Mouse (Mus musculus) kidney, postnatal 0 days (tissue): ENCODE measurements around the gene Spata3. TPM values are rescaled to one million over a fixed set of nuclear protein-coding genes. Genes with fewer than 3 reads are reported as not detected.

Source experiments
- ATAC-seq: fragments of 200-750 bp; cut with Nextera tagmentation; replicated peaks from 2 replicates; pipeline ENCODE4 v1.8.0; 2017; ENCODE audit warnings: low read depth, moderate number of reproducible peaks, moderate TSS enrichment, moderate library complexity; ENCODE audit not compliant: low FRiP score
- DNase-seq: peaks from one replicate; pipeline ENCODE4 v3.0.0-alpha.2; 2016; ENCODE audit warnings: low spot score
- H3K27ac ChIP-seq: fragments of 300-500 bp; sonication (generic); 2 replicates; pipeline ENCODE4 v1.5.1; 2014; ENCODE audit warnings: mild to moderate bottlenecking
- H3K27me3 ChIP-seq: fragments of 300-500 bp; sonication (generic); 2 replicates; pipeline ENCODE4 v1.6.1; 2014; ENCODE audit warnings: low read length, mixed read lengths; ENCODE audit not compliant: insufficient read depth
- H3K36me3 ChIP-seq: fragments of 300-500 bp; sonication (generic); 2 replicates; pipeline ENCODE4 v1.6.1; 2014; ENCODE audit warnings: low read length, mixed read lengths; ENCODE audit not compliant: insufficient read depth
- H3K4me1 ChIP-seq: fragments of 300-500 bp; sonication (generic); replicated peaks from 2 replicates; pipeline ENCODE4 v1.6.1; 2014; ENCODE audit warnings: antibody characterized with exemption, low read length, mixed read lengths; ENCODE audit not compliant: insufficient read depth
- H3K4me2 ChIP-seq: fragments of 300-500 bp; sonication (generic); 2 replicates; pipeline ENCODE4 v1.6.1; 2014; ENCODE audit warnings: mild to moderate bottlenecking, low read length, moderate library complexity, mixed read lengths
- H3K4me3 ChIP-seq: fragments of 300-500 bp; sonication (generic); replicated peaks from 2 replicates; pipeline ENCODE4 v1.5.1; 2014; ENCODE audit warnings: low read depth, low read length
- H3K9ac ChIP-seq: fragments of 300-500 bp; sonication (generic); 2 replicates; pipeline ENCODE4 v1.6.1; 2014; ENCODE audit warnings: low read depth, low read length
- H3K9me3 ChIP-seq: fragments of 300-500 bp; sonication (generic); replicated peaks from 2 replicates; pipeline ENCODE4 v1.6.1; 2016; ENCODE audit warnings: low read length, inconsistent platforms, mixed read lengths
- CTCF ChIP-seq: IDR thresholded peaks from 2 replicates; pipeline ENCODE4 v1.5.1; 2016; ENCODE audit warnings: antibody characterized with exemption, low read depth, mild to moderate bottlenecking, moderate library complexity
- WGBS: fragments of 180-500 bp; shearing (Covaris S2); extraction: QIAGEN DNeasy Blood & Tissue Kit; methylation state at CpG from one replicate; pipeline ENCODE4 v1.1.7; 2014; 5-methylcytosine and 5-hydroxymethylcytosine counted together
- polyA plus RNA-seq: library from polyadenylated mRNA; unstranded; fragments of >200 nt; fragmentation: Nextera tagmentation; extraction: Ambion mirVana; gene quantifications from 2 replicates; pipeline ENCODE4 v1.2.1, GENCODE M21; 2015

The Spata3 gene
- polyA plus RNA-seq, 1 experiment from 2014 or later, result 0.21 TPM

DNA sequence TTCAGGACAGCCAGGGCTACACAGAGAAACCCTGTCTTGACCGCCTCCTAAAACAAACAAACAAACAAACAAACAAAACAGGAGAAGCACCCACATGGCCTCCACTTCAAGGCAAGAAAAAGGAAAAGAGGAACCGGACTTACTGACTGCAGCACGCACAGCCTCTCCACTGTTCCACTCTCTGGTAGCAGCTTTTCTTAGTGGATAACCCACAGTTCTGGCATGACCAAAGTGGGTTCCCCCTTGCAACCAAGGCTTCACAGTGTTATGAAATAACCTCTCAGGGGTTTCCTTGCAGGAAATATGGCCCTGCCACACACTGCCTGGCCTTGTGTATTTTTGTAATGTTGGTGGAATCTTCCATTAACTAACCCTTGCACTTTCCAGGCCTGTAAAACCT lies 24.2 kb downstream of the Spata3 start:
- Histone ChIP-seq H3K4me2 (no peak overlapping the region), H3K9ac (no peak overlapping the region), H3K9me3 (no peaks in the 10 kb centered on the region), H3K27ac (no peak overlapping the region), H3K27me3 (0 out of 2 replicates have a peak, but pooled peaks cover 2% of the 10 kb centered on the region), H3K4me1 (no peaks in the 10 kb centered on the region), H3K4me3 (no peak overlapping the region), H3K36me3 (no peaks in the 10 kb centered on the region)
- ATAC-seq (no peak), DNase-seq (no peak)
- TF ChIP-seq CTCF, result no peak
- WGBS, result 93% methylated on average over 3 of the region's 3 CpGs

DNA sequence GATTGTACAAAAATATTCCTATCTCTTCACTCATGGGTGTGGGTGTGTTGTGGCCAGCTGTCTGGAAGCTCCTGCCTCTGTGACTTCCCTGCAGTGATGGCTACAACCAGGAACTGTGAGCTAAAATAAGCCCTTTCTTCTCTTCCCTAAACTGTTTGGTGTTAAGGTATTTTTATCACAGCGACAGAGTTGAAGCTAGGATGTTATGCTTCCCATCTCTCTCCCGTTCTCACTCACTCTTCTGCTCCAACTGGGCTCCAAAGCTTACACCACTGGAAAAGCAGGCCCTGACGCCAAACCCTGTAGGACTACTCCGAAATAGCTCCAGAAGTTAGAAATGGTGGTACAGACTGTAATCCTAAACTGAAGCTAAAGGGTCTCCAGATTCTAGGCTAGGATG lies 28.4 kb downstream of the Spata3 start:
- WGBS, result 72% methylated on average over 4 of the region's 4 CpGs

DNA sequence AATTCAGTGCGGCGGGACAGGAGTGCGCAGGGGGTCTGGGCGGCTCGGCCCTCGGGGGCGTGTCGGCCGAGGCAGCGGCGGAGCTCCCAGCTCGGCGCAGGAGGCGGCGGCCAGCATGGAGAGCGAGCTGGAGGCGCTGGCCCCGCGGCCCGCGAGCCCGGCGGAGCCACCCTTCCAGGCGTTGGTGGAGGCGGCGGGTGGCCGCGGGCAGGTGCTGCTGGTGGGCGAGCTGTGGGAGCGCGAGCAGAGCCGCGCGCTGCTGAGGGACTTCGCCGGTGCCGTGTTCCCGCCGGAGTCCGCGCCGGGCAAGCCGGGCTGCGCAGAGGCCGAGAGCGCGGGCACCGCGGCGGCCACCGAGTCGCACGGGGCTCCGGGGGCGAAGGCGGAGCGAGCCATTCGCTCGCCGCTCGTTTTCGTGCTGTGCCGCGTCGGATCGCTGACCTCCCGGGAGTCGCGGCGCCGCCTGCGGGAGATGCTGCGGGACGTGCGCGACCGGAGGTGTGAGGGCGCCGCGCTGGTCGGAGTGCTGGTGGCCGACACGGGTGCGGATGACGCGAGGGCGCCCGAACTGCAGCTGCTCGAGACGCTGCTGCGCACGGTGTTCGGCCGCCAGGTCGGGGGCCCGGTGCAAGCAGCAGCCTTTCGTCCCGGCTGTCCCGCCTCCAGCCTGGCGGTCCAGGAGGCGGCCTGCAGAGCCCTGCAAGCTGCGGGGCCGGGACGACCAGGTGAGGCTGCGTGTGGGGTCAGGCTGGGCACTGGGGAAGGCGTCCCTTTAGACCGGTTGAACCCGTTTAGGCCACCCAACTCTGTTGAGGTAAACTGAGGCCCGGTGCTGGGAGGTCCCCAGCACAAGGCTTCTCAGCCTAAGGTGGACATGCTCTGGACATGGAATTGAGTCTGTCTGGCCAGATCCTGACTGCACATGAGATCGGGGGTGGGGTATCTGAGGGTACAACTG lies 29.5 kb downstream of the Spata3 start, which contains the start of gene 2810459M11Rik:
Gene 2810459M11Rik, plus strand, starts transcription at position 16 of the 958 bp plus-strand sequence.
- Histone ChIP-seq H3K4me2 (peak within 1 kb of the TSS; percentile 98), H3K4me3 (peak within 1 kb of the TSS; percentile 49), H3K27me3 (peaks cover 8% of the 10 kb centered on the region; the same call in 1 of the 2 replicates), H3K27ac (no peak within 1 kb of the TSS), H3K4me1 (peaks cover 9% of the 10 kb centered on the region; the same call in 1 of the 2 replicates), H3K36me3 (no peaks in the 10 kb centered on the region), H3K9ac (peak within 1 kb of the TSS; percentile 58), H3K9me3 (no peaks in the 10 kb centered on the region)
- ATAC-seq (peak; percentile 71), DNase-seq (peak; percentile 27)
- under 1% methylated on average over 102 of the region's 110 CpGs for WGBS
- no peak for TF ChIP-seq CTCF

More for the DNA sequence above, 28.4 kb downstream of the Spata3 start:
- H3K9ac ChIP-seq, result no peak overlapping the region
- no peaks in the 10 kb centered on the region for H3K36me3 ChIP-seq
- H3K27ac ChIP-seq, result no peak overlapping the region
- no peak for TF ChIP-seq CTCF
- no peak overlapping the region for H3K4me3 ChIP-seq
- peaks cover 8% of the 10 kb centered on the region; the same call in 1 of the 2 replicates for H3K27me3 ChIP-seq
- peaks cover 9% of the 10 kb centered on the region; the same call in 1 of the 2 replicates for H3K4me1 ChIP-seq
- ATAC-seq (no peak), DNase-seq (no peak)
- no peak overlapping the region for H3K4me2 ChIP-seq
- no peaks in the 10 kb centered on the region for H3K9me3 ChIP-seq

DNA sequence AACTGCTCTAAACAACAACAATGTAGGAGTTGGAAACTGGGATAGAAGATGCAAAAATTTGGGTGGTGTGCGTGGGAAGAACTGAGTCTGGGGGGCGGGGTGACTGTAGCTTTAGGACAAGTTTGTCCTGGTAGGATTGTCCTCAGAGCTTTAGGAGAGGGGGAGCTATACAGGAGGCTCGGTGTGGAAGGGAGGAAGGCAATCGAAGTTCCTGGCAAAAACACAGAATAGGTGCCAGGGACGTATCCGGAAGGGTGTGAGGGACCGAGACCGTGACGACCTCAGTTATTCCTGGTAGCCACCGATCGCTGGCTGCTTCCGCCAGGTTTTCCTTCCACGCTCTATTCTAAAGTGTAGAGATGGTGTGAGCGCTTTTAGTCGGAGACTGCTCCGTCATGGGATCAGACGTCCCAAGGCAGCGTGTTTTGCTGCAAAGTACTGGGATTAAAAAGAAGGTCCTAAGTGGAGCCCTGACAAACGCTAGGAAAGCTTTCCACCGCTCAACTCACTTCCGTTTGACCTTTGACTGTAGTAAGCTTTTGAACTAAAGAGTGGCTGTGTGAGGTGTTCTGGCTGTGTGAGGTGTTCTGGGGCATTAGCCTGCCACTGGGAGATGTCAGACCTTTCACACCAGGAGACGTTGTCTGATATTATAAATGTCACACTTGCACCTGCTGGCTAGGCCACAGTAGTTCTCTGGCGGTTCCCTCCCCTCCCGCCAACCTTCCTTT lies 30.4 kb downstream of the Spata3 start:
- H3K27me3 ChIP-seq, result peaks cover 8% of the 10 kb centered on the region; the same call in 1 of the 2 replicates
- H3K9ac ChIP-seq, result 0 out of 2 replicates have a peak overlapping the region, but pooled peaks have one; percentile 58

DNA sequence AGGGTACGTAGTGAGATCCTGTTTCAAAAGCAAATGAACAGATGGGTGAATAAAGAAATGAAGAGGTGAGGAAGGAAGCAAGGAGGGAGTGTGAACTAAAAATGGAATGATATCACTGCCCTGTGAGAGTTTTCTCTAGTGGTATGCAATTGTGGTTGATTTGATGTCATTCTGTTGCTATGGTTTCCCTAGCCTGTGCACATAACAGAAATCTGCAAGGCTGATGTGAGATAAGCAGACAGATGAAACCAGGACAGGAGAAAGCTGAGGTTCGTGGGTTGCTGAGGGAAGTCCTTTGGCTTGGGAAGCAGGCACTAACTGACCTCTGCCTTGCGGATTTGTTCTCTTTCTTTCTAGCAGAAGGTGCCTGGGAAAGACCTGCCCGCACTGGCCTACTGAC lies 31.6 kb downstream of the Spata3 start:
- no peak for DNase-seq
- WGBS, result 87% methylated on average over 4 of the region's 4 CpGs
- H3K36me3 ChIP-seq, result no peaks in the 10 kb centered on the region
- ATAC-seq, result no peak
- no peak overlapping the region for H3K27ac ChIP-seq
- no peak overlapping the region for H3K4me2 ChIP-seq
- no peak overlapping the region for H3K4me3 ChIP-seq
- TF ChIP-seq CTCF, result no peak
- H3K4me1 ChIP-seq, result peaks cover 9% of the 10 kb centered on the region; the same call in 1 of the 2 replicates
- H3K9me3 ChIP-seq, result no peaks in the 10 kb centered on the region
- no peak overlapping the region for H3K9ac ChIP-seq
- peaks cover 8% of the 10 kb centered on the region; the same call in 1 of the 2 replicates for H3K27me3 ChIP-seq

More for the DNA sequence above, 30.4 kb downstream of the Spata3 start:
- DNase-seq, result peak; percentile 6
- ATAC-seq, result no peak
- peak overlapping the region; percentile 98 for H3K4me2 ChIP-seq
- TF ChIP-seq CTCF, result no peak
- H3K36me3 ChIP-seq, result no peaks in the 10 kb centered on the region
- no peak overlapping the region for H3K27ac ChIP-seq
- peak overlapping the region; percentile 49; the same call in 1 of the 2 replicates for H3K4me3 ChIP-seq
- H3K9me3 ChIP-seq, result no peaks in the 10 kb centered on the region
- WGBS, result 12% methylated on average over 24 of the region's 24 CpGs
- peaks cover 9% of the 10 kb centered on the region; the same call in 1 of the 2 replicates for H3K4me1 ChIP-seq

DNA sequence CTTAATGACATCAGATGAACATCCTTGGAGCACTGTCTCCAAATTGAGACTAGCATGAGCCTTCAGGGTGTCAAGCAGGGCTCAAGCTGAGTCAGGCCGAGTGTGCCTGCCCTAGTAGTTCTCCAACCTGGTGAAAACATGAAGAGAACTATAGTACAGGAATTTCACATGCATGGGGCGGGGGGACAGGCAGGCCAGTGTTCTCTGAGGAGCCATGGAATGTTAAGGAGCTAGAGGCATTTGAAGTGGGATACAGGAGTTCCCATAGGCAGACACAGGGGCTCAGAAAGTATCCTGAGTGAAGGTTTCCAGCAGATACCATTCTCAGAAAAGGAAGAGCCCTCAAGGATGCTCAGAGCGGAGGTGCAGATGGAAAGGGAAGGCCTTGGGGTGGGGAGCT lies 32.1 kb downstream of the Spata3 start:
- H3K4me1 ChIP-seq, result peaks cover 9% of the 10 kb centered on the region; the same call in 1 of the 2 replicates
- no peak overlapping the region for H3K27ac ChIP-seq
- no peak for TF ChIP-seq CTCF
- WGBS, result 90% methylated on average over 3 of the region's 3 CpGs
- H3K4me3 ChIP-seq, result no peak overlapping the region
- H3K36me3 ChIP-seq, result no peaks in the 10 kb centered on the region
- H3K9ac ChIP-seq, result no peak overlapping the region
- no peak overlapping the region for H3K4me2 ChIP-seq
- H3K27me3 ChIP-seq, result peaks cover 8% of the 10 kb centered on the region; the same call in 1 of the 2 replicates
- H3K9me3 ChIP-seq, result no peaks in the 10 kb centered on the region
- ATAC-seq, result no peak
- DNase-seq, result no peak
